ENCODE assay signal across 7 mouse cellular contexts in the genomic region with DNA sequence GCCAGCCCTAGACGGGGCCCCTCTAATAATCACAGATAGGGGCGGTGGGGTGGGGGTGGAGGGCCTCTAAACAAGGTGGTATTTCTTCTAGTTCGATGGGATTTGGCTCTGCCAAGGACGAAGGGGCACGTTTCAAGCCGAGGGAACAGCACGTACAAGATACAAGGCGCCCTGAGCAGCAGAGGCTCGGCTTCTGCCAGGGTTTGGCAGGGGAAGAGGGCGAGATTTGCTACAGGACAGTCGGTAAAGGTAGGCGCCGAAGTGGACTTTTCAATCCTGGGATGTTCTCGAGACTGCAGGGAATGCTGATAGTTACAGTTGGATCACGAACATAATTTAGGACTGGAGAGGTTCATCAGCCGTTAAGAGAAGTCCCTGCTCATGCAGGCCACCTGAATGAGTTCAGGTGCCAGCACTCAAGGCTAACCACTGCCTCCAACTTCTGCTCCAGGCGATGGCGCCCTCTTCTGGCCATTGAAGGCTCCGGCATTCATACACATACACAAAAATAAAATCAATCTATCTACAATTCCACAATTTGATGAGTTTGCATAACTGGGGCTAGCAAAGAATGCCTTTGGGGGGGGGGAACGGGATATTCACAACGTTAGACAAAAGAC. TPM values are rescaled to one million over a fixed set of nuclear protein-coding genes. Genes with fewer than 3 reads are reported as not detected.
DNase-seq lines count a peak whose midpoint lies in the region; ATAC-seq and TF ChIP-seq lines count a peak whose summit lies in the region.

No protein-coding gene starts in this region.

- ATAC-seq in erythroid progenitor cell, adult 5-6 weeks (replicated peaks; ENCODE audit: low FRiP score, poor library complexity, severe bottlenecking) = peak; percentile 27; the same call in 1 of the 2 replicates
- peak; percentile 7; the same call in 1 of the 2 replicates for ATAC-seq in limb, embryonic 15.5 days (ENCODE audit: insufficient number of reproducible peaks, low FRiP score, low TSS enrichment, low read depth)
- no peak for ATAC-seq in midbrain, embryonic 16.5 days

- H3K4me1 ChIP-seq in ES-E14 (ENCODE audit: control insufficient read depth in 2 of 2, insufficient read depth in 2 of 2, low read length in 2 of 2, poor library complexity in 1 of 2) = peaks cover 0 to 21% of the 10 kb centered on the region in 2 experiments; a peak in 3 of 4 replicates
- peaks cover 54% of the 10 kb centered on the region for H3K4me1 ChIP-seq in hindbrain, embryonic 10.5 days (replicated peaks)
- H3K4me1 ChIP-seq in limb, embryonic 15.5 days = peaks cover 61% of the 10 kb centered on the region
- H3K4me1 ChIP-seq in midbrain, embryonic 16.5 days (ENCODE audit: control insufficient read depth, insufficient read depth, low read length) = peaks cover 13% of the 10 kb centered on the region

- 5% methylated on average over 21 of the region's 21 CpGs for WGBS in hindbrain, embryonic 10.5 days
- 3% methylated on average over 21 of the region's 21 CpGs for WGBS in limb, embryonic 15.5 days
- 8% methylated on average over 21 of the region's 21 CpGs for WGBS in midbrain, embryonic 16.5 days

- H3K9ac ChIP-seq in ES-E14 (ENCODE audit: insufficient read depth, low read depth, low read length, poor library complexity, severe bottlenecking) = peak overlapping the region; percentile 73; the same call in 1 of the 2 replicates
- H3K9ac ChIP-seq in limb, embryonic 15.5 days = no peak overlapping the region
- H3K9ac ChIP-seq in midbrain, embryonic 16.5 days (ENCODE audit: low read depth, low read length) = no peak overlapping the region

- peak overlapping the region; percentile 67 to 84 for H3K4me3 ChIP-seq in ES-E14 (ENCODE audit: insufficient read depth in 1 of 2, low read depth in 1 of 2, low read length in 2 of 2, poor library complexity in 1 of 2, severe bottlenecking in 1 of 2)
- H3K4me3 ChIP-seq in hindbrain, embryonic 10.5 days = peak overlapping the region; percentile 97
- H3K4me3 ChIP-seq in limb, embryonic 15.5 days = peak overlapping the region; percentile 95
- peak overlapping the region; percentile 11 for H3K4me3 ChIP-seq in midbrain, embryonic 16.5 days (ENCODE audit: low read depth, low read length)

- peak; percentile 87 for DNase-seq in ES-E14 (ENCODE audit: low read depth, low spot score)
- peak; percentile 65 for DNase-seq in brain, adult 2 months (ENCODE audit: low read depth, low spot score)
- DNase-seq in hindbrain, embryonic 10.5 days (ENCODE audit: low spot score) = peak; percentile 62
- DNase-seq in testis, postnatal 10 days (ENCODE audit: low spot score) = peak; percentile 87

- H3K27ac ChIP-seq in ES-E14 (ENCODE audit: insufficient read depth, low read depth, low read length, poor library complexity, severe bottlenecking) = no peak overlapping the region
- peak overlapping the region; percentile 69 for H3K27ac ChIP-seq in hindbrain, embryonic 10.5 days
- peak overlapping the region; percentile 99 for H3K27ac ChIP-seq in limb, embryonic 15.5 days
- no peak overlapping the region for H3K27ac ChIP-seq in midbrain, embryonic 16.5 days (ENCODE audit: low read length)

- peak overlapping the region; percentile 74 for H3K4me2 ChIP-seq in limb, embryonic 15.5 days
- peak overlapping the region; percentile 40 for H3K4me2 ChIP-seq in midbrain, embryonic 16.5 days (ENCODE audit: low read length)

- peaks cover 25% of the 10 kb centered on the region for H3K27me3 ChIP-seq in hindbrain, embryonic 10.5 days (ENCODE audit: insufficient read depth, poor library complexity, severe bottlenecking)
- no peaks in the 10 kb centered on the region for H3K27me3 ChIP-seq in limb, embryonic 15.5 days
- peaks cover 10% of the 10 kb centered on the region for H3K27me3 ChIP-seq in midbrain, embryonic 16.5 days (ENCODE audit: control insufficient read depth, insufficient read depth, low read depth, low read length)

- peaks cover 14% of the 10 kb centered on the region; the same call in 1 of the 2 replicates for H3K36me3 ChIP-seq in ES-E14 (ENCODE audit: control insufficient read depth, insufficient read depth, low read length, poor library complexity, severe bottlenecking)
- H3K36me3 ChIP-seq in hindbrain, embryonic 10.5 days = peaks cover 25% of the 10 kb centered on the region
- peaks cover 23% of the 10 kb centered on the region for H3K36me3 ChIP-seq in limb, embryonic 15.5 days
- H3K36me3 ChIP-seq in midbrain, embryonic 16.5 days (ENCODE audit: control insufficient read depth, insufficient read depth, low read length) = no peaks in the 10 kb centered on the region

- in situ Hi-C loops in ES-E14 (cut with MboI; ENCODE audit: low sequenced_read_pairs in 2 of 2, unreplicated experiment in 2 of 2) = no loop called here

- no peaks in the 10 kb centered on the region for H3K9me3 ChIP-seq in ES-E14 (ENCODE audit: control insufficient read depth, insufficient read depth, low read depth, low read length)
- no peaks in the 10 kb centered on the region for H3K9me3 ChIP-seq in hindbrain, embryonic 10.5 days
- no peaks in the 10 kb centered on the region for H3K9me3 ChIP-seq in limb, embryonic 15.5 days
- H3K9me3 ChIP-seq in midbrain, embryonic 16.5 days (replicated peaks; ENCODE audit: control insufficient read depth, low read length, poor library complexity, severe bottlenecking) = no peaks in the 10 kb centered on the region

TF ChIP-seq in ES-E14, 5 proteins besides CTCF, POLR2A, EP300 and RAD21:
- TF ChIP-seq MAFK (IDR thresholded peaks at IDR 0.05; ENCODE audit: insufficient read depth, low read depth, low read length) (peak; percentile 63), ZC3H11A (IDR thresholded peaks at IDR 0.05; ENCODE audit: borderline replicate concordance, low read depth, low read length) (no peak)

RNA-seq across cellular contexts. Expression of a gene that starts 0.9 kb away (rescaled TPM):
- total RNA-seq in ES-E14 (2012; rRNA removed) = 17.3 and 17.9 TPM in 2 replicates
- total RNA-seq in erythroid progenitor cell, adult 5-6 weeks (2015; ENCODE audit: low replicate concordance) = 64.5 and 65.0 TPM in 2 replicates
- 18.5 and 26.8 TPM in 2 replicates for total RNA-seq in erythroid progenitor cell, adult 5-6 weeks (2017; ENCODE audit: low replicate concordance)
- 34.3 and 35.7 TPM in 2 replicates for polyA plus RNA-seq in hindbrain, embryonic 10.5 days (2016; fragmentation: Nextera tagmentation; extraction: Ambion mirVana)
- polyA plus RNA-seq in limb, embryonic 15.5 days (2015; fragmentation: Nextera tagmentation; extraction: Ambion mirVana) = 82.4 and 85.4 TPM in 2 replicates
- polyA plus RNA-seq in midbrain, embryonic 16.5 days (2015; fragmentation: Nextera tagmentation; extraction: Ambion mirVana) = 12.5 and 13.7 TPM in 2 replicates

RNA-seq across cellular contexts. Expression of a gene that starts 15.4 kb away (rescaled TPM):
- 19.9 and 44.4 TPM in 2 replicates for total RNA-seq in ES-E14 (2012; rRNA removed)
- total RNA-seq in erythroid progenitor cell, adult 5-6 weeks (2015; ENCODE audit: low replicate concordance) = 7.5 and 9.0 TPM in 2 replicates
- total RNA-seq in erythroid progenitor cell, adult 5-6 weeks (2017; ENCODE audit: low replicate concordance) = 12.5 and 19.4 TPM in 2 replicates
- polyA plus RNA-seq in hindbrain, embryonic 10.5 days (2016; fragmentation: Nextera tagmentation; extraction: Ambion mirVana) = 1.8 and 3.0 TPM in 2 replicates
- 3.4 and 4.4 TPM in 2 replicates for polyA plus RNA-seq in limb, embryonic 15.5 days (2015; fragmentation: Nextera tagmentation; extraction: Ambion mirVana)
- 1.2 and 2.4 TPM in 2 replicates for polyA plus RNA-seq in midbrain, embryonic 16.5 days (2015; fragmentation: Nextera tagmentation; extraction: Ambion mirVana)

RNA-seq across cellular contexts. Expression of a gene that starts 18.8 kb away (rescaled TPM):
- 1.2 and 1.4 TPM in 2 replicates for total RNA-seq in ES-E14 (2012; rRNA removed)
- total RNA-seq in erythroid progenitor cell, adult 5-6 weeks (2015; ENCODE audit: low replicate concordance) = not detected in 2 replicates
- 0.64 TPM in 1 of 2 replicates, not detected in the other for total RNA-seq in erythroid progenitor cell, adult 5-6 weeks (2017; ENCODE audit: low replicate concordance)
- polyA plus RNA-seq in hindbrain, embryonic 10.5 days (2016; fragmentation: Nextera tagmentation; extraction: Ambion mirVana) = 0.21 and 0.24 TPM in 2 replicates
- polyA plus RNA-seq in limb, embryonic 15.5 days (2015; fragmentation: Nextera tagmentation; extraction: Ambion mirVana) = 0.15 and 0.20 TPM in 2 replicates
- 0.24 and 0.35 TPM in 2 replicates for polyA plus RNA-seq in midbrain, embryonic 16.5 days (2015; fragmentation: Nextera tagmentation; extraction: Ambion mirVana)

RNA-seq across cellular contexts. Expression of a gene that starts 28.5 kb away (rescaled TPM):
- 7.3 and 9.1 TPM in 2 replicates for total RNA-seq in ES-E14 (2012; rRNA removed)
- not detected in 2 replicates for total RNA-seq in erythroid progenitor cell, adult 5-6 weeks (2015; ENCODE audit: low replicate concordance)
- not detected in 2 replicates for total RNA-seq in erythroid progenitor cell, adult 5-6 weeks (2017; ENCODE audit: low replicate concordance)
- 0.37 and 1.4 TPM in 2 replicates for polyA plus RNA-seq in hindbrain, embryonic 10.5 days (2016; fragmentation: Nextera tagmentation; extraction: Ambion mirVana)
- 1.6 and 2.0 TPM in 2 replicates for polyA plus RNA-seq in limb, embryonic 15.5 days (2015; fragmentation: Nextera tagmentation; extraction: Ambion mirVana)
- polyA plus RNA-seq in midbrain, embryonic 16.5 days (2015; fragmentation: Nextera tagmentation; extraction: Ambion mirVana) = 2.0 and 2.5 TPM in 2 replicates

Comparison
In these comparisons a context has a peak if more than half of its experiments do, and no peak if none do; other contexts are left out.
1. H3K27ac ChIP-seq: peak in hindbrain, embryonic 10.5 days (single experiment) and limb, embryonic 15.5 days (single experiment); none in ES-E14 (single experiment) and midbrain, embryonic 16.5 days (single experiment).
2. H3K4me3 ChIP-seq: peak in every context shown above with its lines; median percentile 97 in hindbrain, embryonic 10.5 days; 95 in limb, embryonic 15.5 days; 76 in ES-E14; 11 in midbrain, embryonic 16.5 days.
3. Peak in every context shown above with its lines, with median percentiles within 50 percentile points of each other: DNase-seq.